Mouse (Mus musculus): ENCODE data around the gene Vapa. TPM values are rescaled to one million over a fixed set of nuclear protein-coding genes. Genes with fewer than 3 reads are reported as not detected.

The Vapa gene
- 10 to 100 TPM; 83.7 to 85.8 TPM for total RNA-seq (2023)

DNA sequence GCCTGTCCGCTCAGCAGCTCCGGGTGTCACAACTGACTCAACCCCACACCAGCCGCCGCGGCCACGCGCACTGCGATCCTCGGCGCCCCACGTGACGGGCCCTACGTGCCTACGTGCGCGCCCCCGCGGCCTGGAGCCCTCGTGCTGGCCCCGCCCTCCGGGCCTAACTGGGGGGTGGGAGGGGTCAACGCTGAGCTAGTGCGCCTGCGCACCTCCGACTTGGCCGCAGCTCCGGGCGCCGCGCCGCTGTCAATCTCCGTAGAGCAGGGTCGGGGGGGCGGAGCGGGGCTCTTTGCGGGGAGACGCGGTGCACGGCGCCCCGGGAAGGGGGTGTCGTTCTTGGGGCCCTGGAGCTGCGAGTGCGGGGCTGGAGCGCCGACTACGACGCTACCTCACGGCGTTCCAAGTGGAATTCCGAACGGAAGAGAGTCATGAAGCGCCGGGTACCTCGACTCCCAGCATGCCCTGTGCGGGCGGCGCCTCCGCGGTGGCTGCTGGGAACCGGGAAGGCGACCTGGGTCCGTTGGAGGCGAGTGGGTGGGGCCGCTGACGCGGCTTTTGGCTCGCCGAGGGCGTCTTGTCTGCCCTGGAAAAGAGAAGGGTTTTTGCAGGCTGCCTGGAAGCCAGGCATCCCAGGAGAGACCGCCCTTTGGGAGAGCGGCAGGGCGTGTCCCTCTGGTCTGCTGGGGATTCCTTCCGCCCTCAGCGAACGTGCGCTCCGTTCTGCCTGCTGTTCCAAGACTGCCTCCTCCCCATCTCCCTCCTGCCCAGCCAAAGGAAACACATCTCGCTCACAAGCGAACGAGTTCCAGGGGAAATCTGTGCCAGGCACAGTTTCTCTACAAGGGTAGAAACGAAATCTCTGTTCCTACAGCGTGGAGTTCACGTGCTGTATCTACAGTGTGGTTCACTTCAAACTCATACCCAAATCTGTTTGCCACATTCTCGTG, at the start of gene Vapa:
Vapa (minus strand) TSS at position 93 of the 950 bp plus-strand sequence.

DNA sequence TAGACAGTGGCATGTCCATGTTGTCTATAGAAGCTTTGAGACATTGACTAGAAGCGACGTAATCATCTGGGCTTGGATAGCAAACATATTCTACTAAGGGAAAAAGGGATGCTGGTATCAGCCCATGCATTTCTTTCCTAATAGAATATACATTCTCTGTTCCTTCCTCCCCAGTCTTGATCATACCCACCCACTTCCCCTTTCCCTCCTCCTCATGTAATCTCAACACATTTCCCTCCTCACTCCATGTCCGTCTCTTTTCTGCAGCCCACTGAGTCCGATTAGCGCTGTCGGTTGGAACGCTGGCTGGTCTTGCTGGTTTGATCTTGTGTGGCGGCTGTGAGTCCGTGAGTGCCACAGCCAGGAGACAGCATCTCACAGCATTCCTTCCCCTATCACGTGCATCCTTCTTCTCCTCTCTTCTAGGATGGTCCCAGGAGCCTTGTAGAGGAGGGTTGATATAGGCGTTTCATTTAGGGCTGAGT, 28.4 kb upstream of the Vapa start, which contains the start of gene Txndc2:
Txndc2 (minus strand) TSS at position 435 of the 485 bp plus-strand sequence.

GRCm38 (mm10) chr17:65540441-65541272, 72.7 kb downstream of the Vapa start, which contains the start of gene Tmem232:
Gene Tmem232, minus strand, starts transcription at chr17:65540782.

Other genes with a start within 250 kb of the Vapa start
- gene Tmem232, start 72.8 kb downstream of the Vapa start, total RNA-seq (2023) = not detected
- gene Txndc2, start 28.6 kb upstream of the Vapa start, total RNA-seq (2023) = under 1 TPM; 0.24 to 0.66 TPM
- gene Rab31, start 159.2 kb upstream of the Vapa start, total RNA-seq (2023) = 10 to 100 TPM; 68.8 to 81.1 TPM
- 100 to 1,000 TPM; 120 to 134 TPM for gene Ppp4r1, start 169.0 kb upstream of the Vapa start, total RNA-seq (2023)